Mouse (Mus musculus) monocyte, adult 2 months (primary cell): ENCODE measurements around the gene Reg2.
"Not testable (repeated sequence)": the region's sequence is repeated elsewhere in the genome, so short reads cannot be mapped to it uniquely, and the experiment has no call there.

Source experiments
- DNase-seq, 2 experiments: peaks; one replicate each; pipeline ENCODE4 v3.0.0; 2022; ENCODE audit warnings: low spot score in 2 of 2, low read depth in 1 of 2

Gene Reg2

DNA sequence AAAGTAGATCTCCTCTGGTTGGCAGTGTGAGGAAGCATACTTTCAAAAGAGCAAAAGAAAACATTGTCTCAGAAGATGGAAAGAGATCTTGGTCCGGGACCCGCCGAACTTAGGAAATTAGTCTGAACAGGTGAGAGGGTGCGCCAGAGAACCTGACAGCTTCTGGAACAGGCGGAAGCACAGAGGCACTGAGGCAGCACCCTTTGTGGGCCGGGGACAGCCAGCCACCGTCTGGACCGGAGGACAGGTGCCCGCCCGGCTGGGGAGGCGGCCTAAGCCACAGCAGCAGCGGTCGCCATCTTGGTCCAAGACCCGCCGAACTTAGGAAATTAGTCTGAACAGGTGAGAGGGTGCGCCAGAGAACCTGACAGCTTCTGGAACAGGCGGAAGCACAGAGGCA, at the start of gene Reg2:
Gene Reg2, plus strand, starts transcription at position 301 of the 400 bp plus-strand sequence.
- not testable (repeated sequence) for DNase-seq

DNA sequence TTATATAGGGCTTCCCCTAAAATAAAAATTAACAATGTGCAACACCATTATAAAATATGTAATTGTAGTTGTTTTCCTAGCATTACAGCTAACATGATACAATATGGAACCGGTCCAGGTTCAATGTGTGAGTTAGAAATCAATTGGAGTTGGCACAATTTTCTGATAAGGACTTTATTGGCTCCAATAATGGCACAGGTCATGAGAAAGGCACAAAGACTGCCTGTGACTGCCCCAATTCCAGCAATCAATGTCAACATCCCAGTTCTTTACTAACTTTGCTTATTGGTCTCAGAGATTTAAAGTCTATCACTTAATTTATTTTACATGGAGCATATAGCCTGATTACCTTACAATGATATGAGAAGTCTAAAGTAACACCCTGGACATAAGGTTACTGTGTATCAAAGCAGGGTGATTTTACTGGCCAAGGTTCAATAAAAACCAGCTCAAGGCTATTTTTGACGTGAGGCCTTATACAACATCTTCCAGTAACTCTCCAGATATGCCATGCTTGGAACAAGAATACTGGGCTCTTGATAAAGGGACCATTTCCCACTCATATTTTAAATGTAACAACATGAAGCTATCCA, 33.4 kb upstream of the Reg2 start:
- no peak for DNase-seq

DNA sequence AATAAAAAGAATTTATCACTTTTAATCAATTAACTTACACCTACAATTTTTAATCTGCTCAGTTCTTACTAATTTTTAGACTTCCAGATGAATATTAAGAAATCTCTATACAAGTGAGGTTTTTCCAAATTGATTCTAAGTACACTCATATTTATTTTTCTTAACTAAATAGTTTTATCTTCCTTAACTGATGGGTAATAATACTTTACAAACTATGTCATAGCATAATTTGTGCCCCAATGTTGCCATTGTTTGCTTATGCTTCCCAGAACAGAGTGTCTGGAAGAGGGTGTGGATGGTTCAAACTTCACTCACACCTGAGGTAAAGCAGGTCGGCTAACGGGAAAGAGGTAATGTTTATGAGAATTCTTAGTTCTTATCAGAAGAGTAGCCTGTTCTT, 25.1 kb upstream of the Reg2 start, which contains the start of gene Reg3b:
Gene Reg3b, plus strand, starts transcription at position 301 of the 400 bp plus-strand sequence.
- DNase-seq, result no peak

DNA sequence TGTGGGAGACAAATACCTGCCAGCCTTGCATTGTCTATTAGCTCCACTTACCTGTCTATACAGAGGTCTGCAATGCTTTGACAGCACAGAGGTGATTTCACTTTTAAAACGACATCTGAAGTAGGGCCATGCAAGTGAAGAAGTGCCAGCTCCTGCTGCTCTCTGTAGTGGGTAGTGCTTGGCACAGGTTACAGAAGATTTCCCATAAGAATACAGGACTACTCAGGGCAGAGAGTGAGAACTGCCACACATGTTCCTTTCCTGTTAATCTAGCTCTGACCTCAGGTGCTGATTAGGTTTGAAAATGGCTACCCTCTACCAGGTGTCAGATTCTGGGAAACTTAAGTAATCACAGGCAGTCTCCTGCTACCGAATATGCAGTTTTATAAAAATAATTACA, 16.7 kb upstream of the Reg2 start, which contains the start of gene Reg3d:
Gene Reg3d, minus strand, starts transcription at position 101 of the 400 bp plus-strand sequence.
- DNase-seq, result no peak

DNA sequence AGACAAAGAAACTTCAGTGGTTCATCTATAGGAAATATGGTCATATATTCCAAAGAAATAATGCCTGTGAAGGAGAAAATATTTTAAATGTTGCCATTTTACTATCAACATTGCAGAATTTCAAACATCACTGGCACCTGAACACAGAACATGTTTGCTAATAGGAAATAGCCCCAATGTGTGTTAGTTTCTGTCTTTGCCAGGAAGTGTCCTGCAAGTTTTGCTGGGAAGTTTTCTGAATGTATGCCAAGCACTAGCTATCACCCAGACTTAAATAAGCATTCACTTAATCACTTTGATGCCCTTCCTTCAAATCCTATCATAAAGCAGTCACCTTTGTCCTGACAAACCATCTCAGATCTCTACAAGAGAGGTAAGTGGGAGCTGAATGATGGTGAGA, 15.0 kb upstream of the Reg2 start, which contains the start of gene Reg3a:
Gene Reg3a, plus strand, starts transcription at position 301 of the 400 bp plus-strand sequence.
- DNase-seq, result no peak

DNA sequence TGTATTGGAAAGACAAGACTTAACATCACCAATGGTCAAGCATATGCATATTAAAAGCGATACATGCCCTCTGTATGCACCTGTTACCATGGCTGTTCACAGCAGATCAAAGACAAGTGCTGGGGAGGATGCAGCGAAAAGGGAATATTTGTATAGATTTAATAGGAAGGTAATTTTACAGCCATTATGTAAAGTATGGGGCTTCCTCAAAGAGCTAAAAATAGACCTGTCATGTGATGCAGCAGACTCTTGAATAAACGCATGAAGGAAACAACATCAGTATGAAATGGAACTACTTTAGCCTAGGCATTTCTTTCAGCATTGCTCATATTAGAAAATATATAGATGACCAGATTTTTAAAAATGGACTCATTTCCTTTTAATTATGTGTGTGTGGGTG, 9.8 kb upstream of the Reg2 start:
- no peak for DNase-seq

DNA sequence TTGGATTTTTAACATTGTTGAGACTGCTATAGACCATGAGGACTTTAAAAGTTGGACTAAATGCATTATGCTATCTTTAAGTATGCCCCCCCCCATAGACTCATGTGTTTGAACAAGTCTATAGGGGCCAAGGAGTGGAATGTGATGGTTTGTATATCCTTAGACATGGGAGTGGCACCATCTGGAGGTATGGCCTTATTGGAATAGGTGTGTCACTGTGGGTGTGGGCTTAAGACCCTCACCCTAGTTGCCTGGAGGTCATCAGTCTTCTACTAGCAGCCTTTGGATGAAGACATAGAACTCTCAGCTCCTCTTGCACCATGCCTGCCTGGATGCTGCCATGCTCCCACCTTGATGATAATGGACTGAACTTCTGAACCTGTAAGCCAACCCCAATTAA, 27.0 kb downstream of the Reg2 start, which contains the start of gene Reg1:
Gene Reg1, plus strand, starts transcription at position 301 of the 400 bp plus-strand sequence.
- DNase-seq, result not testable (repeated sequence)

DNA sequence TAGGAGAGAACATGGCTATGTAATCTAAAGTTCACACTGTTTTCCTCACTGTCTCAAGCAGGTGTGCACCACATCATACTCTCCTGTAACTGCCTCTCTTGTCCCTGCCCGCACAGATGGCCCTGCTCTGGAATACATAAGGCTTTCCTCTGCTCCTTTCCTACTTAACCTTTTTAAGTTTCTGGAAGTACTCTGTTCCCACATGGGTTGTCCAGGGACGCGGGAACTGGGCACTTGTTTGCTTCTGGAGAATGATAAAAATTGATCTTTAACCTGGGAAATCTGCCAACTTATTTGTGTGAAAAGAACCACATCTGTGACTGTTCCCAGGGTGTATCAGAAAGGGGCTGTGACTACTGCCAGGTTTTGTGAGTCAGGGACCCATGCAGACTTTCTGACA, 30.1 kb downstream of the Reg2 start:
- no peak for DNase-seq

DNA sequence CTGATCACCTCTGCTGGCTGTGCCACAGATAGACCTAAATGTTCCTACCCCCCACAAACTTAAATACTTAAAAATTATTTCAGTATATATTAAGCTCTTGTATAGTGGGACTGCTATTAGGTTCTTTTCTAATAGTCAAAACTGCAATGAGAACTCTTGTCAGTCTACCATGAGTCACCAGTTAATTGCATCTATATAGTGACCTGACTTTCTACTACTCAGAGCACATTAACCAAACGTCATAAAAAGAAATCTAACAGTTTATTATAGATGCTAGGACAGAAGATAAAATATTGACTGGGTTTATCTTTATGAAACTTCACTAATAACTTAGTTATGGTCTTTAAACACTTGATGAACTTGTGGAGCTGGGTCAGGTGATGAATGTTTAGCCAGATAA, 51.8 kb downstream of the Reg2 start:
- no peak for DNase-seq

DNA sequence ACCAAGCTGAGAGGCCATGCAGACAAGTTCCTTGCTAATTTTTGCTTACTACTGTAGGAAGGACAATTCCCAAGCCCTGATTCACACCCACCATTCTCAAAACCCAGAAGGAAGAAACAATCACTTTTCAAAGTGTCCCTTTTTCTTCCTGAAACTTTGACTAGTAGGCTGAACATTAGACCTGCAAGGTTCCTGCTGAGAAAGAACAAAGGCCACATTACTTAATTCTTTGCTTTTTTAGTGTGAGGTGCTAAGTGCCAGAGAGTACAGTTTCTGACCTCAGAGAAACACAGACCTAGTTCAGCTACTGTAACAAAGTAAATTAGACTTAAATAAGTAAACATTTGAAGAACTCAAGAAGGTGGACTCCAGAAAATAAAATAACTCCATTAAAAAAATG, 53.0 kb downstream of the Reg2 start:
- no peak for DNase-seq

DNA sequence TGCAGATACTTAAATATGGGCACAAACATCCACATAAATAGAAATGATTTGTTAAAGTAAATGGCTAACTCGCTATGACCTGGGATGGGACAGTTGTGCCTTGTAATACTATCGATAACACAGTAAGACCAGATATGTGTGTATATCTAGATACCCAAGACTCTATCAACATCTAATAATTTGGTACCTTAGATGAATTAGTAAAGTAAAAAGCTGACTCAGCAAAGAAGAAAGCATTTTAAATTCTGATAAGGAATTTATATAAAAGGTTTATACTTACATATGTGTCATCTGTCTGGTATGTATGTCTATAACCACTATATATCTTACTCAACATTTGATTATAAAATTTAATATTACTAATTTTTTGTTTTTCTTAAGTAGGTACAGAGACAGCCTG, 57.4 kb downstream of the Reg2 start:
- DNase-seq, result no peak
